Mouse (Mus musculus) right cerebral cortex, postnatal 25 days (tissue): ENCODE data around the gene Rexo1.
"Not testable (repeated sequence)": the region's sequence is repeated elsewhere in the genome, so short reads cannot be mapped to it uniquely, and the experiment has no call there.

Experiments
- DNase-seq: peaks from one replicate; pipeline ENCODE4 v3.0.0; 2022

Gene Rexo1

DNA sequence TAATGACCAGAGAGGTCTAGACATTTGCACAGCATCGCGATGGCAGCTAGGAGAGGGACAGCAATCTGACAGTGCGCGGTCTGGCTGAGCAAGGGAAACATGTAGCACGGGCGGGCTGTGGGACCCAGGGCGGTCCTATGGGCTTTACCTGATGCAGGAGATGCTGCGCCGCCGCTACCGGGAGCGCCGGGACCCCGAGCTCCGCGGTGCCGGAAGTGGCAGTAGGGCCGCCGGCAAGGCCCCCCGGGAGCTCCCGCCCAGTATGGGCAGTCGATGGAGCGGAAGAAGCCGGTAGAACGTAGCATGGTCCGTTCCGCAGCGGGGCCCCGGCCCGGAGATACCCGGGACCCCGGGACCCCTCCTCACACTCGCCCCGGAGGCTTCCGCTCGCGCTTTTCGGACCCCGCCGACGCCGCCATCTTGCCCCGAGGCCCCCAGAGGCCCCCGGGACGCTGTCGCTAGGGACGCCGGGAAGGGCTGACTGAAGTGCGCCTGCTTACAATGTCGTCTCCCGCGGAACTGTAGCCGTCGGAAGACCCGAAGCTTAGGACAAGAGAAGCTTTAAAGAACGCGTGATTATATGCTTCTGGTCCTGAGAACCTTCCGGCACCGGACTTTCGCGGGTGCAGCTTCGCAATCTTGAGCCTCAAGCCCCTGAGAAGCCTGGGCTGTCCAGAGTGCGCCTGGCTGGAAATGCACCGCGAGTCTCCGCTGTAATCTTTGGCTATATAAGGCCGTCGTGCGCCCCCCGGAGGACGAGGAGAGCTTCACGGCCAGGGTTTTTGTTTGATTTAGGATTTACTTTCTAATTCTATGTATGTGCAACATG is at the start of gene Rexo1:
Gene Rexo1 (minus strand): TSS at position 445 of the 829 bp plus-strand sequence.
- DNase-seq: peak; percentile 92

DNA sequence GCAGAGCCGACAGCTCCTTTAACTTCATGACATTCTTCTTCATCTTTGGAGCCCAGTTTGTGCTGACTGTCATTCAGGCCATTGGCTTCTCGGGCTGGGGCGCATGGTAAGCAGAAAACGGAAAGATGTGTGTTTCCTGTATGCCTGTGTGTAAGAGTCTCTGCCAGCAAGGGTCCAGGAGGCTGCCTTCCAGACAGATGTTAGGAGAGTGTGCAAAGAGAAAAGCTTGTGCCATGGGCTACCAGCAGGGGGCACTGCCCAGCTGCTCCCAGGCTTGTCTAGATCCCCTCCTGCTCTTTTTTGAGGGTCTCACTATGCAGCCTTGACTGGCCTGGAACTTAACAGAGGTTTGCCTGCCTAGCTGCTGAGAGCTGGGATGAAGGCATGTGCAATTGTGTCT is 49.7 kb upstream of the Rexo1 start:
- no peak for DNase-seq

DNA sequence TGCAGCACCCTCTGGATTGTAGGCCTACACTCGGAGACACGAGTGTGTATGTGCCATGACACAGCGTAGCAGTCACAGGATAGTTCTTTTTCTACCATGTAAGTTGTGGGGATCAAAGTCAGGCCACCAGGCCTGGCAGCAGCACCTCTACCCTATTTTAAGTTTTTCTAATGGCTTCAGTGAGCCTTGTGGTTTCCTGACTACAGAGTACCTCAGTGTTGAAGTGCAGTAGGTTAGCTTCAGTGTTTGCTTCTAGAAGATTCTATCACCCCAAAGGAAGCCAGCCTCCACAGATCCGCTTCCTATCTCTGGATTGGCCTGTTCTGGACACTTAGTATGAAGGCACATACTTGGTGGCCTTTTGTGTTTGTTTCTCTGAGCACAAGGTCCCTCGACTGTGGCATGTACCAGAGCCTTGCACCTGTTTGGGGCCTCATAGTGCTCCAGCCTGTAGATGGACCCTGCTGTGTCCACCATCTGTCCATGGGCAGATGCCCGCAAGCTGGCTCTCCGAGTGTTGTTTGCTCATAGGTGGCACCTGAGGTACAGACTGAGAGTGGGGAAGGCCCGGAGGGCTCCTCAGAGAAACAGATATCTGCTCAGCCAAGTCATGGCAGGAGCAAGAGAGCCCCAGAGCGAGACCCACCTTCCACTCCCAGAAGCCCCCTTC is 48.9 kb upstream of the Rexo1 start:
- DNase-seq: no peak

DNA sequence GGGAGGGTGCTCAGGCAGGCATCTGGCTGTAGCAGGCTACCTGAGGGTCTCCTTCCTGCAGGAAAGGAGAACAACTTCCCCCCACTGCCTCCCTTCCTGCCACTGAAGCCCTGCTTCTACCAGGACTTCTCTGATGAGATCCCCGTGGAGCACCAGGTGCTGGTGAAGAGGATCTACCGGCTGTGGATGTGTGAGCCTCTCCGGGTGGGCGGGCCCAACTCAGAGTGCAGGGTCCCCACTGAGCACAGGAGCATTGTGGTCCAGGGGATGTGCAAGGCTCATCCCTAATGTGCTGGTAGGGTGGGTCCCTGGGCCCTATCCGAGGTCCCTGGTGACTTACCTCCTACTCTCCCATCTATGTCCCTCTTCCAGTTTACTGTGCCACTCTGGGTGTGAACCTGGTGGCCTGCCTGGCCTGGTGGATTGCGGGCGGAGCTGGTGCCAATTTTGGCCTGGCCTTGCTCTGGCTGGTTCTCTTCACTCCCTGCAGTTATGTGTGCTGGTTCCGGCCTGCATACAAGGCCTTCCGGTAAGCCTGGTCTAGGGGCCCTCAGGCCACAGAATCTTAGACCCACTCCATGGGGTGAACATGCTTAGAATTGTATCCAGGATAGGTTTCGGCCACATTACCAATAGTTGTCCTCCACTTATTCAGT is 48.0 kb upstream of the Rexo1 start:
- DNase-seq: no peak

DNA sequence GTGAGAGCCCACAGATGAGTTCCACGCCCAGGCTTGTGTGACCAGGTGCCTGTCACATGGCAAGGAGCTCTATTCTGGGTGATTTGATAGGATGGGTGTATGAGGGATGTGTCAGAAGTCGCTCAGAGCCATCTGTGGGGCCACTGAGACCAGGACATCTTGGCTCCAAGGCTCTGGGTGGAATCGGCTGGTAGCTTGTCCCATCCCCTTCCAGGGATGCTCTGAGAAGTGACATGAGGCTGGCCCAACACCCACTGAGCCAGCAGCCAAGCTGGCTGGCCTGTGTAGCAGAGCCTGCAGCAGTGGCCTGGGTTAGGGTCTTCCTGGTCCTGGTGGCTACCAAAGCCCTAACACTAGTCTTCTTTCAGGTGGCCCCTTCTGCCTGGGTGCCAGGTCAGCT is 47.1 kb upstream of the Rexo1 start:
- DNase-seq: no peak

DNA sequence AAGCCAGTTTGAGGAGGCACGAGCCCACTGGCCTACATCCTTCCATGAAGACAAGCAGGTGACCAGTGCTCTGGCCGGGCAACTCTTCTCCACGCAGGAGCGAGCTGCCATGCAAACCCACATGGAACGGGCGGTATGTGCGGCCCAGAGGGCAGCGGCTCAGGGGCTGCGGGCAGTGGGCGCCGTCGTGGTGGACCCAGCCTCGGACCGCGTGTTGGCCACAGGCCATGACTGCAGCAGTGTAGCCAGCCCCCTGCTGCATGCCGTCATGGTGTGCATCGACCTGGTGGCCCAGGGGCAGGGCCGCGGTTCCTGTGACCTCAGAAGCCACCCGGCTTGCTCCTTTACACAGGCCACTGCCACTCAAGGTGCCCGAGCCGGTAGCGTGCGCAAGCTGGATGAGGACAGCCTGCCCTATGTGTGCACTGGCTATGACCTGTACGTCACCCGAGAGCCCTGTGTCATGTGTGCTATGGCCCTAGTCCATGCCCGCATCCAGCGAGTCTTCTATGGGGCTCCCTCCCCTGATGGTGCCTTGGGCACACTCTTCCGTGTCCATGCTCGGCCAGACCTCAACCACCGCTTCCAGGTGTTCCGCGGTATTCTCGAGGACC is 45.5 kb upstream of the Rexo1 start:
- DNase-seq: no peak

DNA sequence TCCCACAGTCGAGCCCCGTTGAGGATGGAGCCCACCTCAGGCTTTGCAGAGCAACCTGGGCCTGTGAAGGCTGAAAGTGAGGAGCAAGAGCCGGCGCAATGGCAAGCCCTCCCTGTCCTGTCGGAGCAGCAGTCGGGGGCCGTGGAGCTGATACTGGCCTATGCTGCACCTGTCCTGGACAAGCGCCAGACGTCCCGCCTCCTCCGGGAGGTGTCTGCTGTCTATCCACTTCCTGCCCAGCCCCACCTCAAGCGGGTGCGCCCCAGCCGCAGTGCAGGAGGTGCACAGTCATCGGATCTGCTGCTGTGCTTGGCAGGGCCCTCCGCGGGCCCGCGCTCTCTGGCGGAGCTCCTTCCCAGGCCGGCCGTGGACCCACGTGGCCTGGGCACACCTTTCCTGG is 44.9 kb upstream of the Rexo1 start:
- DNase-seq: no peak

DNA sequence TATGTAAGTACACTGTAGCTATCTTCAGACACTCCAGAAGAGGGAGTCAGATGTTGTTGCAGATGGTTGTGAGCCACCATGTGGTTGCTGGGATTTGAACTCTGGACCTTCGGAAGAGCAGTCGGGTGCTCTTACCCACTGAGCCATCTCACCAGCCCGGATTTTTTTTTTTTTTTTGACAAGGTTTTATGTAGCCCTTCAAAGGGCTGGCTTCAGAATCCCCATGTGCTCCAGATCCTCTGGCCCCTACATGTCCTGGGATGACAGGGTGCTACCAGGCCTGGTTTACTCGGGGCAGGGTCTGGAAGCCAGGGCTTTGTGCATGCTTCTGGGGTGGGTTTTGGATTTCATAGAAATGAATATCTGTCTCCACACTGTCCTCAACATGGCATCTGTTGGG is 44.4 kb upstream of the Rexo1 start, which contains the start of gene Gm49322:
Gene Gm49322 (plus strand): TSS at position 301 of the 400 bp plus-strand sequence.
- DNase-seq: not testable (repeated sequence)

DNA sequence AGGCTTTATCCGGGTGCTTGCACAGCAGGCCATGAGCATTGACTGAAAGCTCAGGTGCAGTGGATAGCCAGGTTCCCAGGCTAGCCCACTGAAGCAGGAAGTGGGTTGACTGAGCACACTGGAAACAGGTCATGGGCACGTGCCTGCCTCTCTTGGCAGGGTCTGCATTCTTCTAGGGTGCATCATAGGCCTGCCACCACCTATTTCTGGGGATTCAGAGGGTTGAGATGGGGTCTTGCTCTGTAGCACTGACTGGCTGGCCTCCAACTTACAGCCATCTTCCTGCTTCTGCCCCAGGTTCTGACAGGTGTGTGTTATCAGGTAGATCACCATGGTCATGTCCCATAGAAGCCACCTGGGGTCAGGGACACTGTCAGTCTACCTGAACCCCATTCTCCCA is 43.6 kb upstream of the Rexo1 start:
- DNase-seq: no peak

DNA sequence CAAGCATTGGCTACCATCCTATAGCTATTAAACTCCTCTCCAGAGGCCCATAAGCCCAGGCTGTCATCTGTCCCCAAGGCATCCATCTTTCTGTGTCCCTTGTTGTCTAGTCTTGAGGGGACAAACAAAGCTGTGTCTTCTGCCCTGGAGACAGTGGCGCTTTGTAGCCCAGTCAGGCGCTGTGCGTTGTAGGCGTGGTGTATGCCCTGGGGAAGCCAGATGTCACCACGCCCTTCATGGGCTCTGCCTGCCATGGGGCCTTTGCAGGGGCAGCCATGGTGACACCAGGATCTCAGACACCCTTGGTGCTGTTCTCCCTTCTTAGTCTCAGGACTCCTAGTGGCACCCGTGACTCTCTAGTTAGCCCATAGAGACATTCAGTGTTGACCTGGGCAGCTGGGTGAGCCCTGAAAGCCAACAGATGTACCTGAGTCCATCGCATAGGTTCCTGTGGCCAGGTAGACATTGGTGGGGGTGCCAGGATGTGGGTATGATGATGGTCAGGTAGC is 42.7 kb upstream of the Rexo1 start:
- DNase-seq: no peak

DNA sequence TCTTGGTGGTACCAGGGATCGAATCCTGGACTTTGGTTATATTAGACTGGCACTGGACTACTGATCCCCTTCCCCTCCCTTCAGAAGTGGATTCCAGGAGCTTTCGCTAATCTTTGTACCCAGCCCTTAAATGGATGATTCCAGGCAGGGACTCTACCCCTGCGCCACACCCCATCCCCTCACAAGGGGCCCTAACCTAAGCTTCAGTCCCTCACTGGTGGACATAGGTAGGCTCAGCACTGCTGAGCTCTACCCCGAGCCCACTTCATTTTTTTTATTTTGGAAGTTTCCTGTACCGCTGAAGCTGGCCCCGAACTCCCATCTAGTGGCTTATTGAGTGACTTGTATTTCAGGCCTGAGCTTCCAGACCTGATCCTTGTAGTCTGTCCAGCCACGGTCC is 42.0 kb upstream of the Rexo1 start:
- DNase-seq: no peak

DNA sequence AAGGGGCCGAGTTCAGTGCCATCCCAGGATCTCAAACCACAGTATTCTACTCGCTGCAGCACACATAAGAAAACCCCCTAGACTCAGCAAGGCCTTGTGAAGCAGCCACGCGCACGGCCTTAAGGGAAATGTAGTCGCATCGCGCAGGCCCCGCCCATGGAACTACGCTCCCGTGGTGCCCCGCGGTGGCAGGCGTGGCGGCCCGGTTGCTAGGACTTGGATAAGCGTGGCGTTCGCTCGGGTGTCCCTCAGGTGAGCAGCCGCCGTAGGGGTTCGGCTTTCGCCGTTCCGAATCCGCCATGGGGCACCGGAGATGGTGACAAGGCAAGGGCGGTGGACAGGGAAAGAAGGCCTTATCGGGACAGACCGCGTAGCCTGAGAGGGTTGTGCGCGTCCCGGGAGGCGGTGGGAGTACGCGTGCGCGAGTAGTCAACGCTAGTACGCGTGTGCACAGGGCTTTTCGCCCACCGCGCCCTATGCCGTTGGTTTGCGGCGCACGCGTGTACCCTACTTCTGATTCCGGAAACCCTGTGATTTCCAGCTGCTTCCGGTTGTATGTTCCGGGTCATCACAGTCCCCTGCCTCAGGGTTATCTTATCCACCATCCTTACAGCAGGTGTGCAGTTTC is 41.5 kb upstream of the Rexo1 start, which contains the start of the genes Scamp4 and Adat3:
Gene Scamp4 (plus strand): TSS at position 175 of the 628 bp plus-strand sequence.
Gene Adat3 (plus strand): TSS at position 183 of the 628 bp plus-strand sequence.
- peak; percentile 99 for DNase-seq

DNA sequence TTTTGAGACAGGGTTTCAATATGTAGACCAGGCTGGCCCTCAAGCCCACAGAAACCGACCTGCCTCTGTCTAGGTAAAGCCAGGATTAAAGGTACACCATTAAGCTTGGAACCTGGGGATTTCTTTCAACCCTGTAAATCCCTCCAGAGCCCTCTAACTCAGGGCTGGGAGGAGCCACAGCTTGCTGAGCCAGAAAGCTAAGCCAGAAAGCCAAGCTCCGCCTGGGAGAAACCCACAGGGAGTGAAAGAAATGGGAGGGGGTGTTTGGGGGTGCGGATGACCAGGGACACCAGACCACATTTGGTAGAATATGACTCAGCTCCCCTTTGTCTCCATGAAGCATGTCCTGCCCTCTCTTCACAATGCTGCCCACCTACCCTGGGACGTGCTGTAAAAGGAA is 35.0 kb upstream of the Rexo1 start:
- no peak for DNase-seq

DNA sequence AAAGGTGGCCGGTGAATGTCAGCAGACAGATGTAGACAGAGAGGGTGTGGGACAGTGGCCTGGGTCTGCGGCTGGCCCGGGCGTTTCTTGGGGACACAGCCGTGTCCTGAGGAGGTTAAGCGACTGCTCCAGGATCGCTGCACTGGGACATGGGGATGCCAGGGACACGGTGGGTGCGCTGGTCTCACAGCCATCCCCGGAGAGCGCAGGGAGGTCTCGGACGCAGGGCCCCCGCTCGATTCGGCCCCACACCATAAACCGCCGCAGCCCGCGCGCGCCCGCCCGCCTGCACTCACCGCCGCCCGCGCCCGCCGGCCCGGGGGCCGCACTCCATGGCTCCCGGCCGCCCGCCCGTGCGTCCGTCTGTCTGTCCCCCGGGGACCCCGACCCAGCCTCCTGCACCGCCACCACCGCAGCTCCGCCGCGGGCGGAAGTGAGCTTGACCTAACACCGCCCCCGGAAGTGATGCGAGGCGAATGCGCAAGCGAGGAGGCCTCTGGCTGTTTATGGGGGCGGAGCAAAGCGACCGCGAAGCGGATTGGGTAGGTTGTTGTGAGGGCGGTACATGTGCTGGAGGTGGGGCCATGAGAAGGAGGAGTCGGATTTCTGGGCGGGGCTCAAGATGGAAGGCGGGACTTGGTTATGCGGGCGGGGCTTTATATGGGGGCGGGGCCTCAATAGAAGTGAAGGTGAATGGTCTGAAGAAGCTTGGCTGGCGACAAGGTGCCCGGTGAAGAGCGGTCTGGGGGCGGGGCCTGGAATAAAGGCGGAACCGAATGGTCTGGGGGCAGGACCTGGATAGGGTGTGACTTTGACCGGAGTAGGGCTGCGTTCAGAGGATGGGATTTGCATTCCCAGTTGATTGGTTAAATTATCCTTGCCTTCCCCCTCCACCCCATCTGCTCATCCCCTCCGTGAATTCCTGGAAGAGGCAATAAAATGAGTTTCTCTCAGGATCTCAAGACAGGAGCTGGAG is 28.8 kb upstream of the Rexo1 start, which contains the start of gene Abhd17a:
Gene Abhd17a (minus strand): TSS at position 463 of the 976 bp plus-strand sequence.
- DNase-seq: peak; percentile 93

DNA sequence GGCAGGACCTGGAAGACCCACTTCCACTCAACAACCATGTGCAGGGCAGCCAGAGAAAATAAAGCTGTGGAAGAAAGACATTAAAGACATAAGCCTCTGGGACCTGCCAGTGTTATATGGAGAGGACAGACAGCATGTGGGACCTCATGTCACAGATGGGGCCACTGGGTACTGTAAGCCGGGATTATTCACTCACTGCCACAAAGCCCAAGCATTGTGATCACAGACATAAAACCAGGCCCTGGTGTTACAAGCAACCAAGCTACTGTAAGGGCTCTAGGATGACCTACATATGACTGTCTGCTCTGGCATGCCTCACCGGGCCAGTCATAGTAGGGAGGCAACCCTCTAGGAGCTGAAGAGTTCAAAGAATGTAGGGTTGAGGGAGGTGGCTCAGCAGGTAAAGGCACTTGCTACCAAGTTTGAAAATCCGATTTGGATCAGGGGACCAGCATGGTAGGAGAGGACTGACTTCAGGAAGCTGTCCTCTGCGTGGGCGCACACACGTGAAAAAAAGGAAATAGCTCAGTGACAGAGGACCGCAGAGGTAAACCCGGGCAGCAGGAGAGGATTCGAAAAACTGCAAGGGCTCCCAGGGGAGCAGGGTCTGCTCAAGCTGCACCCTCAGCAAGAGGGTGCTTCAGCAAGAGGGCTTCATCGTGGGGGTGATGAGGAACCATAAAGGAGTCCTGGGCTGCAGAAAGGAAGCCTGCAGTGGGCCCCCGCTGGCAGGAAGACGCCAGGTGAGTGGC is 27.9 kb upstream of the Rexo1 start:
- DNase-seq: no peak

DNA sequence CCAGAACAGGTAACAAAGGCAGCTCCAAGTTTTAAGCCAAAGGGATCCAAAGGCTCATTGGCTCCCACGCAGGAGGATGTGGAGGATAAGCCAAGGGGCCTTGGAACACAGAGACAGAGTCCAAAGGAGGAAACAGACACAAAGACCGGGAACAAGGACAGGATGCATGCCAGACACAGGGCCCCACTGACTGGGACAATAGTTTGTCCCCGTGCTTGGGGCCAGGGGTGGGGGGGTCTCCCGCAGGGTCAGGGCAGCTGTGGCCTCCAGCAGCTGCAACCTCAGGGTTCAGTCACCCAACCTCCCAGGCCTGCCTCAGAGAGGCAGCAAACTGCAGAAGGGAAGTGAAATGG is 25.9 kb upstream of the Rexo1 start:
- no peak for DNase-seq

DNA sequence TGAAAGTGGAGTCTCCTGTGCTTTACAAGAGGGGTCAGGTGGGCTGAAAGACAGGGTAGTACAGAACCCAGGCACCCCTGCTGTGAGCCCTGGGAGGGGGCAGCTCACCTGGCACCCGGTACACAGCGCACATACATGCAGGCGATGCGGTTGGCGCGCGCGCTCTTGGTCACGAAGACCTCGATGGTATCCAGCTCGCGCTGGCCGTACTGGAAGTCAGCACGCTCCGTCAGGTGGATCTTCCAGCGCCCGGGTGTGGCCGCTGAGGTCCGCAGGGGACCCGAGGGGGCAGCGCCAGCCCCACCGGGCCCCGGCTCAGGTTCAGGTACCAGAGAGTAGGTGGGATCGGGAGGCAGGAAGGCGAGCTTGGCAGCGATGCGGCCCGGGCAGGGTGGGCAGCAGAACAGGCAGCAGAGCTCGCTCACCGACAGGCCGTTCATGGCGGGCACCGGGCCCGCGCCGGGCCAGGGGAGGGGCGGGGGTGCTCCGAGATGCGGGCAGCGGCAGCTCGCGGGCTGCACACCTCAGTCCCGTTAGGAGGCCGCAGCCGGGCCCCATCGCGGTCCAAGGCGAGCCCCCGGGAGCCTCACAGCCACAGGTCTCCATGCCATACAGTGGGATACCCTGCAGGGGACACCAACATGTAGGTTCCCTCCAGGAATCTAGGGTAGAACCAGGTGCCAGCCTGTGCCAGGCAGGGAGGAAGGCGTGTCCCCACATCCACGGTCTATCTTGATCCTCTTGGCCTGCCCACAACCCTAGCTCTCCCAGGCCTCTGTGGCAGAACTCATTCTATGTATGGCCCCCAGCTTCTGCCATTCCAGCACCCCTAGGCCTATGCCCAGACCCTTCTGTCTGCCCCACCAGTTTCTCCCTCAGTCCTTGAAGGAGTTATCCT is 25.3 kb upstream of the Rexo1 start:
- no peak for DNase-seq

DNA sequence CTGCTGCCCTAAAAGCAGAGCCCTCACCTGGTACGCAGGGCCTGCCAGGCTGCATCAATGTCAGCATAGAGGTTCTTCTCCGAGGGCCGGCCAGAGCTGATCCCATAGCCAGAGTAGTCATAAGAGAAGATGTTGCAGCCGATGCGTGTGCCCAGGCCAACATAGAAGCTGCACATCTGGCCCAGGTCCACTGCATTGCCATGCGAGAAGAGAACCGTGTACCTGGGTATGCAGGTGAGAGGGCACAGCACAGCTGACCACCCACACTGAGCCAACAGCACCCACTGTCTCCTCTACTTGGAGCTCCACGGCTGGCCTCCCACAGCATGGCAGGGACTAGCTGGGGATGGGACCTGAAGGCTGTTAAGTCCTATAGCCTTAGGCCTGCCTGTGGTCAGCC is 24.2 kb upstream of the Rexo1 start:
- no peak for DNase-seq
